ENCODE assay signal across 11 mouse cellular contexts in the genomic region with DNA sequence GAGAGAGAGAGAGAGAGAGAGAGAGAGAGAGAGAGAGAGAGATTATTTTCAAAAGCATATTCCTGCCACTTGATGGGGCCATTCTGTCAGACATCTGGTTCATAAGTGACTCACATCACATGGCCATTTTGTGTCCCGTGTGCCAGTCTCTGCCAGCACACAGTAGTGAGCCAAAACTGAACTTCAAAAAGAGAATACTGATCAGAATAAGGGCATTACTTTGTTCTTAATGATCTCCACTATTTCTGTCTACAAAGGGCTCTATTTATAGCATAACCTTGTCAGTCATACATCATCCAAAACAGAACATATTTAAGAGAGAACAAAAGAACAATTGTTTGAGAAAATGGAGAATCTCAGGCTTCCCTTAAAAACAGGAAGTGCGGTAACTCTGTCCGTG. TPM values are rescaled to one million over a fixed set of nuclear protein-coding genes. Genes with fewer than 3 reads are reported as not detected.
DNase-seq lines count a peak whose midpoint lies in the region.
"Had no signal": no experiment of that assay in that cellular context is flagged by ENCODE, and none has a peak within 500 bp of the region (broad histone marks: within the 10 kb centered on the region; RNA-seq: fewer than 3 reads in every experiment).

No protein-coding gene starts in this region.

- DNase-seq in adrenal gland, postnatal 14 days = peak; percentile 63
- no peak for DNase-seq in adrenal gland, postnatal 25 days
- peak; percentile 52 for DNase-seq in layer of hippocampus, adult 9-11 months
- no peak for DNase-seq in layer of hippocampus, postnatal 25 days (ENCODE audit: extremely low spot score in 1 of 2, low spot score in 1 of 2)
- peak; percentile 16 for DNase-seq in A20 (ENCODE audit: low read depth, low spot score)
- peak; percentile 39 for DNase-seq in fibroblast of lung, adult 2 months (ENCODE audit: low read depth)
- DNase-seq in cerebellum, postnatal 4 days (ENCODE audit: low spot score in 2 of 2) = no peak
- DNase-seq in kidney, postnatal 14 days = no peak
- DNase-seq: cerebellum, postnatal 14 days; kidney, adult 18-20 months; right cerebral cortex, postnatal 4 days had no signal

RNA-seq across cellular contexts. Expression of a gene that starts 28.2 kb away (rescaled TPM):
- 129 and 145 TPM in 2 replicates for total RNA-seq in adrenal gland, postnatal 14 days (2021)
- total RNA-seq in adrenal gland, postnatal 25 days (2021) = 156 and 170 TPM in 2 replicates
- 100 to 1,000 TPM in 1 of 2 experiments, 10 to 100 TPM in 1; 89.9 to 104 TPM for total RNA-seq in layer of hippocampus, postnatal 25 days (2021)

RNA-seq across cellular contexts. Expression of a gene that starts 32.6 kb away (rescaled TPM):
- total RNA-seq in adrenal gland, postnatal 14 days (2021) = 1.1 and 2.0 TPM in 2 replicates
- total RNA-seq in adrenal gland, postnatal 25 days (2021) = 2.9 and 6.4 TPM in 2 replicates
- 1 to 10 TPM in 1 of 2 experiments, under 1 TPM in 1; 0.94 to 1.1 TPM for total RNA-seq in layer of hippocampus, postnatal 25 days (2021)

Comparison
In these comparisons a context has a peak if more than half of its experiments do, and no peak if none do; other contexts are left out.
1. DNase-seq: peak in adrenal gland, postnatal 14 days (single experiment), layer of hippocampus, adult 9-11 months (single experiment), A20 (single experiment) and fibroblast of lung, adult 2 months (single experiment); none in adrenal gland, postnatal 25 days (single experiment), layer of hippocampus, postnatal 25 days (0 of 2), cerebellum, postnatal 4 days (0 of 2) and kidney, postnatal 14 days (single experiment).